Mouse (Mus musculus) intestine, postnatal 0 days (tissue): Measurements from ENCODE around the gene Slc25a39. TPM values are rescaled to one million over a fixed set of nuclear protein-coding genes. Genes with fewer than 3 reads are reported as not detected.

Source experiments
- ATAC-seq: fragments of 200-750 bp; cut with Nextera tagmentation; 2 replicates; pipeline ENCODE4 v1.8.0; 2017; ENCODE audit warnings: mild to moderate bottlenecking, moderate TSS enrichment, moderate library complexity
- H3K27ac ChIP-seq: fragments of 300-500 bp; sonication (generic); 2 replicates; pipeline ENCODE4 v1.5.1; 2014; ENCODE audit warnings: mild to moderate bottlenecking, low read depth, low read length, moderate library complexity
- H3K27me3 ChIP-seq: fragments of 300-500 bp; sonication (generic); replicated peaks from 2 replicates; pipeline ENCODE4 v1.6.1; 2014; ENCODE audit warnings: low read length, mixed read lengths; ENCODE audit not compliant: control insufficient read depth, insufficient read depth
- H3K36me3 ChIP-seq: fragments of 300-500 bp; sonication (generic); 2 replicates; pipeline ENCODE4 v1.6.1; 2014; ENCODE audit warnings: mild to moderate bottlenecking, moderate library complexity; ENCODE audit not compliant: control insufficient read depth, insufficient read depth
- H3K4me1 ChIP-seq: fragments of 300-500 bp; sonication (generic); replicated peaks from 2 replicates; pipeline ENCODE4 v1.6.1; 2014; ENCODE audit warnings: antibody characterized with exemption, low read length, mixed read lengths; ENCODE audit not compliant: control insufficient read depth, insufficient read depth
- H3K4me2 ChIP-seq: fragments of 300-500 bp; sonication (generic); replicated peaks from 2 replicates; pipeline ENCODE4 v1.6.1; 2014; ENCODE audit warnings: low read depth, mild to moderate bottlenecking, moderate library complexity
- H3K4me3 ChIP-seq: fragments of 300-500 bp; sonication (generic); 2 replicates; pipeline ENCODE4 v1.5.1; 2014; ENCODE audit warnings: low read depth, low read length
- H3K9ac ChIP-seq: fragments of 300-500 bp; sonication (generic); 2 replicates; pipeline ENCODE4 v1.6.1; 2014; ENCODE audit warnings: mild to moderate bottlenecking, low read depth, low read length
- H3K9me3 ChIP-seq: fragments of 300-500 bp; sonication (generic); 2 replicates; pipeline ENCODE4 v1.6.1; 2016; ENCODE audit warnings: mixed run types; ENCODE audit not compliant: control insufficient read depth
- CTCF ChIP-seq: sonication (generic); IDR thresholded peaks from 2 replicates; pipeline ENCODE4 v1.5.1; 2016; ENCODE audit warnings: low read depth, mild to moderate bottlenecking, control low read depth, antibody characterized with exemption, moderate library complexity
- WGBS: fragments of 180-500 bp; shearing (Covaris S2); extraction: QIAGEN DNeasy Blood & Tissue Kit; methylation state at CpG from one replicate; pipeline ENCODE4 v1.1.7; 2014; 5-methylcytosine and 5-hydroxymethylcytosine counted together
- polyA plus RNA-seq: library from polyadenylated mRNA; unstranded; fragments of >200 nt; fragmentation: Nextera tagmentation; extraction: Ambion mirVana; gene quantifications from 2 replicates; pipeline ENCODE4 v1.2.1, GENCODE M21; 2015

Slc25a39 gene
- polyA plus RNA-seq, 1 experiment from 2014 or later = 296 TPM

DNA sequence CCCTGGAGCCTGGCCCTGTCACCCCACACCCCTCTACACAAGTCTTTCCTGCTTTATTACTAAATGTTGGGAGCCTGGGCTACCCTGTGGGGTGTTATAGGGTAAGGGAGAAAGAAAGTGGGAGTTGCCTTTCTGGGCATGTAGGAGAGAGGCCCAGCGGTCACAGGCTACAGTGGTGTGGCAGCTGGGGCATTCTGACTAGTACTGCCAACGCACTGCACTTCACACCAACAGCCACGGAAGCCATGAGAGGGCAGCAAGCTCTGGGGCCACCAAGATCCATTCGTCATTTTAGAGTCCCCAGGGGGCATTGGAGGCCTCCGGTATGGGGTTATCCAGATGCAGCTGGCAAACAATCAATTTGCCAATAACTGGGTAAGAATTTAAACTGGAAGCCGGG, 34.3 kb upstream of the Slc25a39 start:
- WGBS = 89% methylated on average over 6 of the region's 6 CpGs
- H3K27me3 ChIP-seq = peaks cover 28% of the 10 kb centered on the region; the same call in 1 of the 2 replicates
- no peak for TF ChIP-seq CTCF
- peaks cover 11% of the 10 kb centered on the region; the same call in 1 of the 2 replicates for H3K36me3 ChIP-seq
- no peak overlapping the region for H3K4me3 ChIP-seq
- H3K9me3 ChIP-seq = no peaks in the 10 kb centered on the region
- no peak overlapping the region for H3K27ac ChIP-seq
- H3K4me2 ChIP-seq = no peak overlapping the region
- no peak overlapping the region for H3K9ac ChIP-seq
- no peak for ATAC-seq
- peaks cover 6% of the 10 kb centered on the region; the same call in 1 of the 2 replicates for H3K4me1 ChIP-seq

GRCm38 (mm10) chr11:102441434-102441833, 33.7 kb upstream of the Slc25a39 start:
- peaks cover 25% of the 10 kb centered on the region; the same call in 1 of the 2 replicates for H3K27me3 ChIP-seq
- no peak overlapping the region for H3K4me3 ChIP-seq
- WGBS = 82% methylated on average over 3 of the region's 3 CpGs
- H3K9me3 ChIP-seq = no peaks in the 10 kb centered on the region
- no peak overlapping the region for H3K27ac ChIP-seq
- peak; percentile 50 for TF ChIP-seq CTCF
- no peak for ATAC-seq
- no peak overlapping the region for H3K9ac ChIP-seq
- H3K4me1 ChIP-seq = peaks cover 6% of the 10 kb centered on the region; the same call in 1 of the 2 replicates
- peaks cover 12% of the 10 kb centered on the region; the same call in 1 of the 2 replicates for H3K36me3 ChIP-seq
- H3K4me2 ChIP-seq = no peak overlapping the region

DNA sequence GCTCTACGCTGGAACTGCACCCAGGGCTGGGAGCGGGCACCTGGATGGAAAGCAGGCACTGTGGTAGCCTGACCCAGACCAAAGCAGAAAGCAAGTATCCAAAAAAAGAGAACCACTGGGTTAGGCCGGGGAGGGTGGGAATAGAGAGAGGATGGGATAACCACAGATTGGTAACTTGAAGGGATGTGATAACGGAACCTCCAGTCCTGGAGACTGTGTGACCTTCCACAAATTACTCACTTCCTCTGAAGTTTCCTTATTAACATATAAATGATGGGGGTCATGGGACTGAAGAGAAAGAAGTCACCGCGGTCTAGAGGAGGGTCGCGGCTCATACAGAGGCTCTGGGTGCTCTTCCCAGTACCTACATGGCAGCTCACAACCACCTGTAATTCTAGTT, 32.5 kb upstream of the Slc25a39 start:
- no peak overlapping the region for H3K4me2 ChIP-seq
- H3K27ac ChIP-seq = no peak overlapping the region
- peaks cover 24% of the 10 kb centered on the region for H3K36me3 ChIP-seq
- 93% methylated on average over 8 of the region's 8 CpGs for WGBS
- H3K9ac ChIP-seq = no peak overlapping the region
- no peak for ATAC-seq
- H3K4me3 ChIP-seq = no peak overlapping the region
- H3K27me3 ChIP-seq = 0 out of 2 replicates have a peak, but pooled peaks cover 16% of the 10 kb centered on the region
- peaks cover 6% of the 10 kb centered on the region; the same call in 1 of the 2 replicates for H3K4me1 ChIP-seq
- H3K9me3 ChIP-seq = no peaks in the 10 kb centered on the region
- no peak for TF ChIP-seq CTCF

- no peak overlapping the region for H3K9ac ChIP-seq
- no peak overlapping the region for H3K4me3 ChIP-seq
- 0 out of 2 replicates have a peak, but pooled peaks cover 11% of the 10 kb centered on the region for H3K27me3 ChIP-seq
- H3K27ac ChIP-seq = no peak overlapping the region
- no peak overlapping the region for H3K4me2 ChIP-seq
- H3K36me3 ChIP-seq = peaks cover 32% of the 10 kb centered on the region
- no peak for TF ChIP-seq CTCF
- ATAC-seq = no peak
- WGBS = 81% methylated on average over 14 of the region's 14 CpGs
- H3K9me3 ChIP-seq = no peaks in the 10 kb centered on the region
- H3K4me1 ChIP-seq = peaks cover 6% of the 10 kb centered on the region; the same call in 1 of the 2 replicates
These were observed 31.6 kb upstream of the Slc25a39 start for GRCm38 (mm10) chr11:102439093-102440082.

DNA sequence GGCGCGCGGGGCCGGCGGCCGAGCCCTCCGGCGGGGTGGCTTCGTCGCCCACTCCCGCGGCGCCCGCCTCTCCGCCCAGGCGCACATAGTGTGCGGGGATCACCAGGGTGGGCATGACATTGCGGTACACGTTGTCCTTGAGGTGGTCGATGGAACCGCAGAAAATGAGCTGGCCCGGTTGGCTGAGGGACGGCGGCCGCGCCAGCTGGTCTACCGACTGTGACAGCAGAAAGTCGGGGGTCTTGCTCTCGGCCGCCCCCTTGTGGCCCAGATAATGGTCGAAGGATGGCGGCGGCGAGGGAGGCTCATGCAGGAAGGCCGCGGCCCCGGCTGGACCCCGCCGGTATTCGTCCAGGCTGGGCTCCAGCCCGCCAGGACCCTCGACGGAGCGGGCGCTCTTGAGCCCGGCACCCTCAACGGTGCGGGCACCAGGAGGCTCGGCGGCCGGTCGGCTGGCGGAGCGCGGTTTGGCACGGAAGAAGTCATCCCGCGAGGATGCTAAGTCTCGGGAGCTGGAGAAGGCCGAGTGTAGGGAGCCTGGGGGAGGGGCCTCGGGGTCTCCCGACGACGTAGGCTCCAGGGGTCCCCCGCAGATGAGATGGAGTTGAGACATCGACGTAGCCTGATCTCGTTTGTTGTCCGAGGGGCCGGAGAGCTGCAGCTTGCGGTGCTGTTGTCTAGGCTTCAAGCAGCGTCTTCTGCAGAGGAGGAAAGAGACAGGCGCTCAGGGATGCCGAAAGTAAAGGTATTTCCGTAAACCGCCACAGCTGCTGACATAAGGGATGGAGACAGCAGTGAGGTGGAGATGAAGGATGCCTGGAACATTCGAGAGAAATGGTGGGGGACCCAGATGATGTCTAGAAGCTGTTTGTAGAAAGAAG, 30.7 kb upstream of the Slc25a39 start:
- H3K4me1 ChIP-seq = peaks cover 6% of the 10 kb centered on the region; the same call in 1 of the 2 replicates
- peak overlapping the region; percentile 51 for H3K9ac ChIP-seq
- H3K27ac ChIP-seq = no peak overlapping the region; the same call in 1 of the 2 replicates
- peak; percentile 95 for TF ChIP-seq CTCF
- H3K4me3 ChIP-seq = peak overlapping the region; percentile 52
- ATAC-seq = peak; percentile 3
- WGBS = 14% methylated on average over 77 of the region's 77 CpGs
- 0 out of 2 replicates have a peak, but pooled peaks cover 11% of the 10 kb centered on the region for H3K27me3 ChIP-seq
- H3K4me2 ChIP-seq = peak overlapping the region; percentile 98
- peaks cover 40% of the 10 kb centered on the region for H3K36me3 ChIP-seq
- H3K9me3 ChIP-seq = no peaks in the 10 kb centered on the region
